Mouse (Mus musculus) ES-Bruce4 (cell line): ENCODE measurements around the gene Hist1h2bk. TPM values are rescaled to one million over a fixed set of nuclear protein-coding genes. Genes with fewer than 3 reads are reported as not detected.
"Not testable (repeated sequence)": the region's sequence is repeated elsewhere in the genome, so short reads cannot be mapped to it uniquely, and the experiment has no call there.

Experiments used
- H3K27ac ChIP-seq: 2 replicates; pipeline ENCODE4 v1.5.1; 2012; ENCODE audit warnings: low read length, inconsistent platforms; ENCODE audit not compliant: insufficient read depth
- H3K27me3 ChIP-seq: 2 replicates; pipeline ENCODE4 v1.6.1; 2012; ENCODE audit warnings: mild to moderate bottlenecking, low read length, inconsistent platforms; ENCODE audit not compliant: control insufficient read depth, poor library complexity, insufficient read depth, severe bottlenecking
- H3K36me3 ChIP-seq: 2 replicates; pipeline ENCODE4 v1.6.1; 2012; ENCODE audit warnings: inconsistent platforms, mild to moderate bottlenecking, low read length, moderate library complexity; ENCODE audit not compliant: control insufficient read depth, poor library complexity, insufficient read depth, severe bottlenecking
- H3K4me1 ChIP-seq: one replicate; pipeline ENCODE4 v1.8.1; 2011; ENCODE audit warnings: low read length; ENCODE audit not compliant: control insufficient read depth, insufficient read depth
- H3K4me3 ChIP-seq: 2 replicates; pipeline ENCODE4 v1.5.1; 2011; ENCODE audit warnings: low read depth, mild to moderate bottlenecking, low read length
- H3K9ac ChIP-seq: 2 replicates; pipeline ENCODE4 v1.6.1; 2012; ENCODE audit warnings: low read depth, mild to moderate bottlenecking, inconsistent platforms; ENCODE audit not compliant: poor library complexity, severe bottlenecking
- H3K9me3 ChIP-seq: replicated peaks from 2 replicates; pipeline ENCODE4 v1.6.1; 2012; ENCODE audit warnings: mild to moderate bottlenecking, low read length, inconsistent platforms; ENCODE audit not compliant: control insufficient read depth, poor library complexity, insufficient read depth, severe bottlenecking
- CTCF ChIP-seq: IDR thresholded peaks from one replicate; pipeline ENCODE4 v1.8.1; 2011; ENCODE audit warnings: low read depth, low read length
- EP300 ChIP-seq: IDR thresholded peaks from 2 replicates; pipeline ENCODE4 v1.6.1; 2011; ENCODE audit warnings: low read depth, low read length; ENCODE audit not compliant: insufficient read depth
- POLR2A ChIP-seq: IDR thresholded peaks from one replicate; pipeline ENCODE4 v1.8.1; 2011; ENCODE audit warnings: low read length; ENCODE audit not compliant: insufficient read depth
- polyA plus RNA-seq: library from polyadenylated mRNA; stranded (reverse); fragments of >200 nt; gene quantifications from 2 replicates; pipeline ENCODE4 v1.2.4, GENCODE M21; 2011; ENCODE audit warnings: low read depth; ENCODE audit not compliant: missing spikeins, insufficient read depth, insufficient read length

The Hist1h2bk gene
- polyA plus RNA-seq, 1 experiment: 54.4 TPM

DNA sequence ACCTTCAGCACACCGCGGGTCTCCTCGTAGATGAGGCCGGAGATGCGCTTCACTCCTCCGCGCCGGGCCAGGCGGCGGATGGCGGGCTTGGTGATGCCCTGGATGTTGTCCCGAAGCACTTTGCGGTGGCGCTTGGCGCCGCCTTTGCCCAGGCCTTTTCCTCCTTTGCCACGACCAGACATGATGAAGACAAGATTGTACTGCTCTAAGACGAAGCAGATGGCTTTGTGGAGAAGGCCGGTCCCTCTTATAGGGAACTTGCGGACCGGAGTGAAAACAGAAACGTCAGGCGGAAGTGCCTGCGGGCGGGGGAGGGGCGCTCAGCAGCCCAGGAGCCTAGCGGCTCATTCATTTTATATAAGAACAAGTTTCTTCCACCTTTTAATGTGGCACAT, 5.5 kb downstream of the Hist1h2bk start, which contains the start of gene Hist1h4i:
Hist1h4i (minus strand) TSS at position 221 of the 395 bp plus-strand sequence.
- not testable (repeated sequence) for H3K27me3 ChIP-seq, H3K36me3 ChIP-seq, H3K9me3 ChIP-seq, H3K4me1 ChIP-seq
- H3K27ac ChIP-seq: peak within 1 kb of the TSS; percentile 97
- H3K4me3 ChIP-seq: peak within 1 kb of the TSS; percentile 66
- H3K9ac ChIP-seq: peak within 1 kb of the TSS; percentile 88
- TF ChIP-seq EP300 (peak; percentile 91), POLR2A (peak; percentile 100)

DNA sequence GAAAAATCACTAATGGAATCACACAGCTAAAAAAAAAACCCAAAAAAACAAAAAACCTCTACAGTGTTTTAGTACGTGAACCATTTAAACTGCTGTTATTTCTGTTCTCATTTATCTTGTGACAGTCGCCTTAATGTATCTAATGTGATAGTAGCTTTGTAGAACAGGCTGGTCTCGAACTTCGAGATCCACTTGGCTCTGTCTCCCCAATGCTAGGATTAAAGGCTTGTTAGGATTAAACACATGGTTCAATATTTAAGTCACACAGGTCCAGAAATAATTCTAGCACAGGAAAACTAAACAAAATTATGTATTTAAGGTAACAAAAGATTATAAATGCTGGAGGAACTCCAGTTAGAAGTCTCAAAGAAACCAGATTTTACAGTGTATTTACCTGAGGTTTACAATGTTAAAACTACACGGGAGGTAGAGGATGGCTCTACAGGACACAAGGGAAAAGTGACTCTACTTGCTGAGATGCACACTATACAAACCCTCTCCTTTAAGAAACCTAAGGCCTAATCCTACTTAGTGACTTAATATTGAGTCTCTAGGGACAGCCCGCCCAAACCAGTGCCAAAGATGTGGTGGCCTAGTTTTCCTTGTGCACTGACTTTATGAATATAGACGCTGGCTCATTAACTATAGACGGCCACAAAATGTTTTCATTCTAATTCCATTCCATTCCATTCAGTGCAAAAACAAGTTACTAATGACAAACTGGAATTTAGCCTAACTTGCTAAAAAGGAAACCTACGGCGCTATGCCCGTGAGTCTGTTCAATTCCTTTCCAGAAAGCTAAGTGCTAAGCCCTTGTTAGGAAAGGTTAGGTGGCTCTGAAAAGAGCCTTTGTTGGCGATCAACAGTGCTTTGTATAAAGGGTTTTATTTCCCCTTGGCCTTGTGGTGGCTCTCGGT, 6.2 kb downstream of the Hist1h2bk start:
- Histone ChIP-seq H3K4me3 (peak overlapping the region; percentile 63), H3K9ac (peak overlapping the region; percentile 88), H3K27ac (peak overlapping the region; percentile 97), H3K9me3 (no peaks in the 10 kb centered on the region), H3K36me3 (no peaks in the 10 kb centered on the region), H3K27me3 (no peaks in the 10 kb centered on the region), H3K4me1 (no peaks in the 10 kb centered on the region)
- TF ChIP-seq EP300 (no peak), POLR2A (no peak), CTCF (no peak)

DNA sequence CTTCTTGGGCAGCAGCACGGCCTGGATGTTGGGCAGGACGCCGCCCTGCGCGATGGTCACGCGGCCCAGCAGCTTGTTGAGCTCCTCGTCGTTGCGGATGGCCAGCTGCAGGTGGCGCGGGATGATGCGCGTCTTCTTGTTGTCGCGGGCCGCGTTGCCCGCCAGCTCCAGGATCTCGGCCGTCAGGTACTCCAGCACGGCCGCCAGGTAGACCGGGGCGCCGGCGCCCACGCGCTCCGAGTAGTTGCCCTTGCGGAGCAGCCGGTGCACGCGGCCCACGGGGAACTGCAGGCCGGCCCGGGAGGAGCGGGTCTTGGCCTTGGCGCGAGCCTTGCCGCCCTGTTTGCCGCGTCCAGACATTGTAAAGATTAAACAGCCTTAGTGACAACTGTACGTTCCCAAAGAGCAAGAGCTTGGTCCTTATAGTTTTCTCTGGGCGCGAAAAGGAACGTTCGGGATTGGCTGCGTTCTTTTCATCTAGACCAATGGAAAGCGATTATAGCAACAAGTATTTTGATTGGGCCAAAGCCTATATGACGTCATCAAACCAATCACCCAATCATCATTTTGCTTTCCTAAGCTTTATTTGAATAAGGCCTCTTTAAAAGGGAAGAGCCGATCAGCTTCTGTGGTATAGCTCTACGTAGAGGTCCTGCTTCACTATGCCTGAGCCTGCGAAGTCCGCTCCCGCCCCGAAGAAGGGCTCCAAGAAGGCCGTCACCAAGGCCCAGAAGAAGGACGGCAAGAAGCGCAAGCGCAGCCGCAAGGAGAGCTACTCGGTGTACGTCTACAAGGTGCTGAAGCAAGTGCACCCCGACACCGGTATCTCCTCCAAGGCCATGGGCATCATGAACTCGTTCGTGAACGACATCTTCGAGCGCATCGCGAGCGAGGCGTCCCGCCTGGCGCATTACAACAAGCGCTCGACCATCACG, 7.2 kb downstream of the Hist1h2bk start, which contains the start of the genes Hist1h2ag and Hist1h2bj:
Hist1h2ag (minus strand) TSS at position 377 of the 935 bp plus-strand sequence.
Hist1h2bj (plus strand) TSS at position 647 of the 935 bp plus-strand sequence.
- peak; percentile 97 for TF ChIP-seq POLR2A
- H3K27me3 ChIP-seq, H3K36me3 ChIP-seq, H3K4me1 ChIP-seq, H3K9me3 ChIP-seq: not testable (repeated sequence)
- peak within 1 kb of the TSS; percentile 97 for H3K27ac ChIP-seq
- H3K4me3 ChIP-seq: peak within 1 kb of the TSS; percentile 63
- peak within 1 kb of the TSS; percentile 88 for H3K9ac ChIP-seq

DNA sequence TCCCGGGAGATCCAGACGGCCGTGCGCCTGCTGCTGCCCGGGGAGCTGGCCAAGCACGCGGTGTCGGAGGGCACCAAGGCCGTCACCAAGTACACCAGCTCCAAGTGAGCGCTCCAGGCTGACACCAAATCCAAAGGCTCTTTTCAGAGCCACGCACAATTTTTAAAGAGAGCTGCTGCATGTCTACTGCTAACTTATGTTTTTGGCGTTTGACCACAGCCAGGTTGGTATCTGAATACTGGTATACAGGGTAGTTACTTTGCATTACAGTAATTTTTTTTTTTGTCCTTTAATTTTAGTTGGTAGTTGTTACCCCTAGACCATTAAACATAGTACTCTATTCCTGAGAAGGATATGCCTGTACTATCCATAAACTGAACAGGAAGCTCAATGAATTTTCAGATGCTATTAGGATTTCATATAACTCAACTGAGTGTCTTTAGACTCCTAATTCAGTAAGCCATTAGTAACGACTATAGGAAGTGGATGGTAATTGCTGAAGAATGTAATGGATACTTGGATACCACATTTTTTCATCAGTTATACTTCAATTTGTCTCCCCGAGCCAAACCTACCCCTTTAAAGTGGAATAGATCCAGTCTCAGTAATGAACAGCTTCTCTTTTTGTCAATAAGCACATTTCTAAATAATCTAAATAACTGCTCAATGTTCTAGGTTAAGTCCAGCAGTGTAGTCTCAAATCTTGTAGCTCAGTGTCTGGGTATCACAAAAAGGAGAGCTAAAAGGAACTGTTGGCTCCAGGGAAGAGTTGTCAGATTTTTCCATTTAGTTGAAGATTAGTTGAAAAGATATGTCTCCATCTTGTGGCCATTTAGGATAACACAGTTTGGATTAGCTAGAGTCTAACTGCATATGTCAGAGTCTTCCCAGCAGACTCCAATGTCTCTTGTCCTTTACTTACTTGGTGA, 8.1 kb downstream of the Hist1h2bk start:
- Histone ChIP-seq H3K9me3 (no peaks in the 10 kb centered on the region), H3K9ac (peak overlapping the region; percentile 68), H3K27ac (peak overlapping the region; percentile 78), H3K27me3 (no peaks in the 10 kb centered on the region), H3K4me3 (peak overlapping the region; percentile 57), H3K36me3 (no peaks in the 10 kb centered on the region), H3K4me1 (peaks cover 1% of the 10 kb centered on the region)
- no peak for TF ChIP-seq EP300

DNA sequence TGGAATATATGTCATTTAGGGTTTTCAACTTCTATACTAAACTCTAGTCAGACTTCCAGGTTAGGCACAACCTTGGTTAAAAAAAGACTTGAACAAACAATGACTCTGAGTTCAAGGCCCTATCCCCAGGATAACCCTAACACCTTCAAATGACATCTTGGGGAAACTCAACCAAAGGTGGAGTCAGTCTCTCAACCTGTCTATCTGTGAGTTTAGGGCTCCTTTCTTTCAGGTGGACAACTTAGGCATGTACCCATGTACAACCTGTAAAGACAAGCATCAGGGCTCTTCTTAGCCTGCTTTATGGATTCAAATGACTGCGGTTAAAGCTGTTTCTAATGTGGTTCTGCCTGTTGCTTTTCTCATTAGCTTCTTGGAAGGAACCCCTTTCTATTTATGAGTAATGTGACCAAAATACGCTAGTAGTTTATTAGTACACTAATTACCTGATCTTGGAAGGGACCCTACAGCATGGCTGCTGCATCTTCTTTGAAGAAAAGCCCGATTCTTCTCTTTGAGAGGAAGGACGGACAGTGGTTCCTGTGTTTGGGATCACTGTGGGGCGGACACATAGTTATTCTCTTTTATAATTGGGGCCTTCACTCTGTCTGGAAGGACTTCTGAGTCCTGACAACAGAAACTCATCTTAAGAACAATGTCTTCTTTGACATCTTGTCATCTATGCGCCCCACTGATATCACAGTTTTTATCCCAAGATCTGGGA, 8.9 kb downstream of the Hist1h2bk start:
- H3K27ac ChIP-seq: no peak overlapping the region; the same call in 1 of the 2 replicates
- no peaks in the 10 kb centered on the region for H3K27me3 ChIP-seq
- no peak overlapping the region for H3K4me3 ChIP-seq
- no peaks in the 10 kb centered on the region for H3K9me3 ChIP-seq
- no peaks in the 10 kb centered on the region for H3K36me3 ChIP-seq
- peaks cover 1% of the 10 kb centered on the region for H3K4me1 ChIP-seq
- TF ChIP-seq EP300 (no peak), POLR2A (no peak), CTCF (no peak)
- H3K9ac ChIP-seq: no peak overlapping the region; the same call in 1 of the 2 replicates
